Mouse (Mus musculus): ENCODE measurements at regions not wholly inside any gene's neighbourhood (a gene's known extent, or its start where the extent isn't known, plus 50 kb on each side); places are given as distances from the start of the nearest gene placed in this dataset.

- WGBS, result 42% methylated on average over 30 of the region's 30 CpGs
- Histone ChIP-seq H3K4me2 (no peak overlapping the region), H3K27ac (no peak overlapping the region), H3K36me3 (no peaks in the 10 kb centered on the region), H3K27me3 (peaks cover 39% of the 10 kb centered on the region), H3K4me3 (replicated peaks) (no peak overlapping the region), H3K9ac (no peak overlapping the region), H3K4me1 (peaks cover 12% of the 10 kb centered on the region), H3K9me3 (replicated peaks) (no peaks in the 10 kb centered on the region)
- peak; percentile 66 for ATAC-seq (replicated peaks; ENCODE audit: low FRiP score)
Observed at GRCm38 (mm10) chr17:85932360-85933132, 212.4 kb downstream of the Srbd1 start.

GRCm38 (mm10) chr17:85931955-85932354, 213.0 kb downstream of the Srbd1 start:
- no peak overlapping the region for H3K9ac ChIP-seq
- WGBS, result 47% methylated on average over 10 of the region's 10 CpGs
- H3K27ac ChIP-seq, result no peak overlapping the region
- H3K27me3 ChIP-seq, result peaks cover 40% of the 10 kb centered on the region
- H3K4me2 ChIP-seq, result no peak overlapping the region
- H3K4me3 ChIP-seq (replicated peaks), result no peak overlapping the region
- no peaks in the 10 kb centered on the region for H3K36me3 ChIP-seq
- ATAC-seq (replicated peaks; ENCODE audit: low FRiP score), result no peak
- H3K4me1 ChIP-seq, result peaks cover 12% of the 10 kb centered on the region
- H3K9me3 ChIP-seq (replicated peaks), result no peaks in the 10 kb centered on the region

GRCm38 (mm10) chr17:85930789-85931188, 214.2 kb downstream of the Srbd1 start:
- Histone ChIP-seq H3K9me3 (replicated peaks) (no peaks in the 10 kb centered on the region), H3K36me3 (no peaks in the 10 kb centered on the region), H3K4me1 (peaks cover 12% of the 10 kb centered on the region), H3K4me2 (no peak overlapping the region), H3K9ac (no peak overlapping the region), H3K27ac (no peak overlapping the region), H3K27me3 (peaks cover 41% of the 10 kb centered on the region), H3K4me3 (replicated peaks) (no peak overlapping the region)
- 55% methylated on average over 5 of the region's 5 CpGs for WGBS
- no peak for ATAC-seq (replicated peaks; ENCODE audit: low FRiP score)

GRCm38 (mm10) chr17:85930331-85930730, 214.6 kb downstream of the Srbd1 start:
- Histone ChIP-seq H3K9ac (no peak overlapping the region), H3K4me2 (no peak overlapping the region), H3K9me3 (replicated peaks) (no peaks in the 10 kb centered on the region), H3K36me3 (no peaks in the 10 kb centered on the region), H3K27ac (no peak overlapping the region), H3K4me1 (peaks cover 12% of the 10 kb centered on the region), H3K27me3 (peaks cover 39% of the 10 kb centered on the region), H3K4me3 (replicated peaks) (no peak overlapping the region)
- 86% methylated on average over 3 of the region's 3 CpGs for WGBS
- no peak for ATAC-seq (replicated peaks; ENCODE audit: low FRiP score)

GRCm38 (mm10) chr17:85929699-85930286, 215.2 kb downstream of the Srbd1 start:
- no peak overlapping the region for H3K9ac ChIP-seq
- H3K27ac ChIP-seq, result no peak overlapping the region
- no peak overlapping the region for H3K4me3 ChIP-seq (replicated peaks)
- no peaks in the 10 kb centered on the region for H3K36me3 ChIP-seq
- H3K4me2 ChIP-seq, result no peak overlapping the region
- peaks cover 39% of the 10 kb centered on the region for H3K27me3 ChIP-seq
- 81% methylated on average over 12 of the region's 12 CpGs for WGBS
- no peak for ATAC-seq (replicated peaks; ENCODE audit: low FRiP score)
- no peaks in the 10 kb centered on the region for H3K9me3 ChIP-seq (replicated peaks)
- H3K4me1 ChIP-seq, result peaks cover 12% of the 10 kb centered on the region

- 0 out of 2 replicates have a peak, but pooled peaks have one; percentile 6 for ATAC-seq (replicated peaks; ENCODE audit: low FRiP score)
- peaks cover 44% of the 10 kb centered on the region for H3K27me3 ChIP-seq
- no peaks in the 10 kb centered on the region for H3K9me3 ChIP-seq (replicated peaks)
- WGBS, result 19% methylated on average over 2 of the region's 2 CpGs
- no peak overlapping the region for H3K4me3 ChIP-seq (replicated peaks)
- no peaks in the 10 kb centered on the region for H3K36me3 ChIP-seq
- no peak overlapping the region for H3K9ac ChIP-seq
- H3K27ac ChIP-seq, result no peak overlapping the region
- H3K4me2 ChIP-seq, result no peak overlapping the region
- peaks cover 15% of the 10 kb centered on the region for H3K4me1 ChIP-seq
Observed at GRCm38 (mm10) chr17:85928543-85928942, 216.4 kb downstream of the Srbd1 start.

GRCm38 (mm10) chr17:85927261-85927660, 217.7 kb downstream of the Srbd1 start:
- WGBS, result 76% methylated on average over 9 of the region's 9 CpGs
- no peak for ATAC-seq (replicated peaks; ENCODE audit: low FRiP score)
- H3K9me3 ChIP-seq (replicated peaks), result no peaks in the 10 kb centered on the region
- H3K4me1 ChIP-seq, result peaks cover 12% of the 10 kb centered on the region
- H3K27ac ChIP-seq, result no peak overlapping the region
- H3K27me3 ChIP-seq, result peaks cover 39% of the 10 kb centered on the region
- no peaks in the 10 kb centered on the region for H3K36me3 ChIP-seq
- no peak overlapping the region for H3K4me2 ChIP-seq
- no peak overlapping the region for H3K4me3 ChIP-seq (replicated peaks)
- H3K9ac ChIP-seq, result no peak overlapping the region

GRCm38 (mm10) chr17:85926044-85926443, 218.9 kb downstream of the Srbd1 start:
- Histone ChIP-seq H3K4me3 (replicated peaks) (no peak overlapping the region), H3K27me3 (peaks cover 36% of the 10 kb centered on the region), H3K36me3 (no peaks in the 10 kb centered on the region), H3K9ac (no peak overlapping the region), H3K4me1 (peaks cover 13% of the 10 kb centered on the region), H3K4me2 (no peak overlapping the region), H3K9me3 (replicated peaks) (no peaks in the 10 kb centered on the region), H3K27ac (no peak overlapping the region)
- 92% methylated on average over 4 of the region's 4 CpGs for WGBS
- ATAC-seq (replicated peaks; ENCODE audit: low FRiP score), result no peak

- Histone ChIP-seq H3K9ac (no peak overlapping the region), H3K27ac (no peak overlapping the region), H3K27me3 (peaks cover 38% of the 10 kb centered on the region), H3K4me2 (no peak overlapping the region), H3K36me3 (no peaks in the 10 kb centered on the region), H3K4me1 (peaks cover 17% of the 10 kb centered on the region), H3K9me3 (replicated peaks) (no peaks in the 10 kb centered on the region), H3K4me3 (replicated peaks) (no peak overlapping the region)
- WGBS, result 37% methylated on average over 8 of the region's 8 CpGs
- ATAC-seq (replicated peaks; ENCODE audit: low FRiP score), result no peak
Observed at GRCm38 (mm10) chr17:85921219-85921673, 223.7 kb downstream of the Srbd1 start.

- Histone ChIP-seq H3K4me3 (replicated peaks) (no peak overlapping the region), H3K27ac (no peak overlapping the region), H3K9me3 (replicated peaks) (no peaks in the 10 kb centered on the region), H3K4me2 (no peak overlapping the region), H3K4me1 (peaks cover 17% of the 10 kb centered on the region), H3K36me3 (no peaks in the 10 kb centered on the region), H3K9ac (no peak overlapping the region), H3K27me3 (peaks cover 35% of the 10 kb centered on the region)
- WGBS, result 84% methylated on average over 7 of the region's 7 CpGs
- no peak for ATAC-seq (replicated peaks; ENCODE audit: low FRiP score)
Observed at GRCm38 (mm10) chr17:85919868-85920267, 225.1 kb downstream of the Srbd1 start.

GRCm38 (mm10) chr17:85915870-85916269, 227.8 kb upstream of the Six2 start:
- H3K9ac ChIP-seq, result no peak overlapping the region
- WGBS, result 88% methylated on average over 3 of the region's 3 CpGs
- H3K4me3 ChIP-seq (replicated peaks), result no peak overlapping the region
- no peaks in the 10 kb centered on the region for H3K9me3 ChIP-seq (replicated peaks)
- peaks cover 17% of the 10 kb centered on the region for H3K27me3 ChIP-seq
- H3K27ac ChIP-seq, result no peak overlapping the region
- H3K36me3 ChIP-seq, result no peaks in the 10 kb centered on the region
- no peak for ATAC-seq (replicated peaks; ENCODE audit: low FRiP score)
- H3K4me2 ChIP-seq, result no peak overlapping the region
- H3K4me1 ChIP-seq, result 0 out of 2 replicates have a peak, but pooled peaks cover 2% of the 10 kb centered on the region

GRCm38 (mm10) chr17:85914062-85914461, 226.0 kb upstream of the Six2 start:
- Histone ChIP-seq H3K4me1 (no peaks in the 10 kb centered on the region), H3K4me2 (no peak overlapping the region), H3K9ac (no peak overlapping the region), H3K36me3 (no peaks in the 10 kb centered on the region), H3K27me3 (0 out of 2 replicates have a peak, but pooled peaks cover 9% of the 10 kb centered on the region), H3K9me3 (replicated peaks) (no peaks in the 10 kb centered on the region), H3K4me3 (replicated peaks) (no peak overlapping the region), H3K27ac (no peak overlapping the region)
- ATAC-seq (replicated peaks; ENCODE audit: low FRiP score), result no peak
- 85% methylated on average over 6 of the region's 6 CpGs for WGBS

All from kidney, embryonic 15.5 days (tissue).